Mouse (Mus musculus): ENCODE measurements around the gene Gm10306.

DNA sequence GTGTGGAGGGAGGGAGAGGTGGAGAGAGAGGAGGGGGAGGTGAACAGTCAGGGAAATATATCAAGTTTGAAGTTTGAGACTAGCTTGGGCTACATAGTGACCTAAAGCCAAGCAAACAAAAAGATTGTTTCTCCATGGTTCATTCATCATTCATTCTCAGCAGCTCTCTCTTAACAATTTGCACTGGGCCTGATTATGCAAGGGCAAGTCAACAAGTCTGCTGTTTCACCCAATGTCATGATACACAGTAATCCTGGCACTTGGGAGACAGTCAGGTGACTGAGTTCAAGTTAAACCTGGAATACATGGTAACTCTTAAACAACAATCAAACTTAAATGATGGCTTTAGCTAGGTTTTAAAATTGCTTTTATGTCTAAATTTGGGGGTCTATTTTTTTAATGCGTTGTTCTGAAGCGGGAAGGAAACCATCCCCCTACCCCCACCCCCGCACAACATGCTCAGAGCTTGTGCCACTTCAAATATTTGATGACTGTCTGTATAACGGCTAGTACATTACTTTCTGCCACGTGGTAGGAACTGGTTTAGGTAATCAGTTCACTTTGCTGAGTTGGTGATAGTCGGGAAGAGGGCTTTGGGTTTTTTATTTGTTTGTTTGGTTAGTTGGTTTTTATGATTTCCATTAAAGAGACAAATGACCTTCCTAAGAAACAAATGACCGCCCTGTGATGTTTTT, 5.8 kb downstream of the Gm10306 start:
- TF ChIP-seq POLR2A (IDR thresholded peaks at IDR 0.05; ENCODE audit: borderline replicate concordance, extremely low read depth, insufficient read depth, insufficient read length, poor library complexity, severe bottlenecking) (no peak), CTCF (IDR thresholded peaks at IDR 0.05; ENCODE audit: borderline replicate concordance, extremely low read depth, insufficient read depth, insufficient read length) (no peak)

Data from brain, embryonic 14.5 days (tissue).